Mouse (Mus musculus): ENCODE measurements around the gene Snrnp40.

Snrnp40 gene

DNA sequence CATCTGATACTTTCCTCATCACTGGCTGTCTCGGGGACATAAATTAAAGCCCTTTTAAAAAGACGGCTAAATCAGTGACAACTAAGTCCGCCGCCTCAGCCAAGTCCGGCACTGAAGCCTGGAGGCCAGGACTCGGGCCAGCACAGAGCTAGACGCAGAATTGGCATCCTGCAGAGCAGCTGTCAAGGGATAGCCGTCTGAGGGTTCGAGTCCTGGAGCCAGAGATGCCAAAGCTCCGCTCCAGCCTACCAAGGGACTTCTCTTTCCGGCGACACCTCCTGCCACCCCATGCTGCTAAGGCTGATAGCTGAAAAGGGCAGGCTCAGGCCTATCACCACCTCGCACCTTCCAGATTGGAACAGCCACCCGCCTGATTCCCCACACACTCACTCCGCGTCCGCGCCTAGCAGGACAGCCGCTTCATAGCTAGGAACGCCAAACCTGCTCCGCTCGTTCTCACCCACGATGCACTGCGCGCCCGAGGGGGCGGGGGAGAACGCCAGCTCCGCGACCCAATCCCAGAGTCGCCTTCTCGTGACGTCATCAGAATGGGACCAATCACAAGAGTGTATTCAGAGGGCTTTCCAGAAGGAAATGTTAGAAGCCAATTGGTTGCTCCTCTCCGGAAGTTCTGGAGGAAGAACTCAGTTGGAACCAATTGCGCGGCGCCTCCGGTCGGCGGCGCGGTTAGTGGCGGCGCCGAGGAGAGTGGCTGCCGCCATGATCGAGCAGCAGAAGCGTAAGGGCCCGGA lies at the start of gene Snrnp40, which contains the start of gene Zcchc17:
Gene Snrnp40, plus strand, starts transcription at position 647 of the 752 bp plus-strand sequence.
Gene Zcchc17, minus strand, starts transcription at position 458 of the 752 bp plus-strand sequence.
- under 1% methylated on average over 49 of the region's 49 CpGs for WGBS

DNA sequence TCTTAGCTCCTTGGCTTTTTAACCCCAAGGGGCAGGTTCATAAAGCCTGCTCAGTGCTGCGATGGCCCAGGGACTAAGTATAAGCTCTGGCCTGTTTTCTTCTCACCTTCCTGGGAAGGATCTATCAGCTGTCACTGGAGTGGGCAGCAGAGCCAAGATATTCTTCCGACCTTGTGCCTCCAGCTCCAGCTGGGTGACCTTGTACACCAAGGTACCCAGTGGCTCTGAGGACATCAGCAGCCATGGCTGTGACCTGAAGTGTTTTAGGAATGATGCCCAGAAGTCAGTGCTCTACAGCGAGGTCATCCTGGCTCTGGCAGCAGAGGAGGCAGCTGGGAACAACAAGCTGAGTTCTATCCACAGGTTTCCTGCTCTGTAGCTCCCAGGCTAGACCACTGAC lies 47.4 kb upstream of the Snrnp40 start:
- 79% methylated on average over 3 of the region's 3 CpGs for WGBS

- 93% methylated on average over 4 of the region's 4 CpGs for WGBS
Observed at GRCm38 (mm10) chr4:130313552-130313951, 46.4 kb upstream of the Snrnp40 start.

GRCm38 (mm10) chr4:130315771-130316527 lies 44.0 kb upstream of the Snrnp40 start:
- 71% methylated on average over 13 of the region's 13 CpGs for WGBS

GRCm38 (mm10) chr4:130316691-130317090 lies 43.2 kb upstream of the Snrnp40 start:
- WGBS = 73% methylated on average over 10 of the region's 10 CpGs

DNA sequence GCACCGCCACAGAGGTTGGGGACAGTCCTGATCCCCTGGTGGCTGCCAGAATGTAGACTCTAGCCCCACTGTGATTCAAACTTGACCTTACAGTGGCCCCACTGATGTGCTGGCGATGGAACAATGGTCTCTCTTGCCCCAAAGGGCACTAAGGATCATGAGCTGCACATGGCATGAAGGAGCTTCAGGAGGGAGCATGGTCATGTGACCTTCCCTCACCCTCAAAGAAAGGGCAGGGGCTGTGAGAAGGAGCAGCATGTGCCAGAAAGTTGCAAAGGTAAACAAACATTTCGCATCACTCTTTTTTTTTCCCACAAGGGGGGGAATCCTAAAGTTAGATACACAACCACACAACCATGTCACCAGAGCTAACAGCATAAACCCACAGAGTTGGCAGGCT lies 41.8 kb upstream of the Snrnp40 start:
- 70% methylated on average over 3 of the region's 3 CpGs for WGBS

DNA sequence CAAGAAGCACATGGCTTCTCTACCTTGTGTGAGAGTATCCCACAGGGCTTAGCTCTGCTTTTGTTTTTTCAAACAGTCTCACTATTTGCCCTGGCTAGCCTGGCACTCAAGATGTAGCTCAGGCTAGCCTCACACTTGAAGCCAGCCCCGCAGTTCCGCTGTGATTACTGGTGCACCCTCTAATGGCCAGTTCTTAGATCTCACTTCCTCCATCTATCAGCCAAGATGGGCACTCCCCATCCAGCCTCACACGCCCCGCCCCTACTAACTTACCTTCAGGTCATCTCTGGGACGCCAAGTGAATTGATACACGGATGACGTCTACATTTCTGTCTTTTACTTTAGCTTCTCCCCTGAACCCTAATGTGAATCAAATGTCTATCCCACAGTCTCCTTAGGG lies 40.4 kb upstream of the Snrnp40 start:
- WGBS = 91% methylated on average over 7 of the region's 7 CpGs

DNA sequence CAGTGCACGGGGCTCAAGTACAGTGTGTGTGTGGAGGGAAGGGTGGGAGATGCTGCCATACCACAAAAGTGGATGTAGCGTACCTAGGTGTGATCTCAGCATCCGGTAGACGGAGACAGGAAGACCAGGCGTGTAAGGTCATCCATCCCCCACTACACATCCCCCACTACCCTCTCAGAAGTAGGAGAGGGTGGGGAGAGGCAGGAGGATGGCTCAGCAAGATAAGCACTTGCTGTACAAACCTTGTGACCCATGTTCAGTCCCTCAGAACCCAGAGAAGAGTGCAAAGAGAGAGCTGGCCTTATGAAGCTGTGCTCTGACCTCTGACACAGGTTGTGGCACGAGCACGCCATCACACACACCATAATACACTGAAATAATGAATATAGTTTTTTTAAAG lies 38.3 kb upstream of the Snrnp40 start:
- 94% methylated on average over 7 of the region's 7 CpGs for WGBS

GRCm38 (mm10) chr4:130322567-130322966 lies 37.4 kb upstream of the Snrnp40 start:
- WGBS = 79% methylated on average over 7 of the region's 7 CpGs

- WGBS = 85% methylated on average over 1 of the region's 1 CpGs
Observed at GRCm38 (mm10) chr4:130323165-130323564, 36.8 kb upstream of the Snrnp40 start.

- WGBS = 17% methylated on average over 5 of the region's 5 CpGs
Observed at GRCm38 (mm10) chr4:130323607-130324006, 36.3 kb upstream of the Snrnp40 start.

- 96% methylated on average over 2 of the region's 2 CpGs for WGBS
Observed at GRCm38 (mm10) chr4:130325446-130325845, 34.5 kb upstream of the Snrnp40 start.

GRCm38 (mm10) chr4:130327366-130327765 lies 32.6 kb upstream of the Snrnp40 start:
- WGBS = 73% methylated on average over 9 of the region's 9 CpGs

GRCm38 (mm10) chr4:130335867-130336266 lies 24.1 kb upstream of the Snrnp40 start:
- 94% methylated on average over 5 of the region's 5 CpGs for WGBS

DNA sequence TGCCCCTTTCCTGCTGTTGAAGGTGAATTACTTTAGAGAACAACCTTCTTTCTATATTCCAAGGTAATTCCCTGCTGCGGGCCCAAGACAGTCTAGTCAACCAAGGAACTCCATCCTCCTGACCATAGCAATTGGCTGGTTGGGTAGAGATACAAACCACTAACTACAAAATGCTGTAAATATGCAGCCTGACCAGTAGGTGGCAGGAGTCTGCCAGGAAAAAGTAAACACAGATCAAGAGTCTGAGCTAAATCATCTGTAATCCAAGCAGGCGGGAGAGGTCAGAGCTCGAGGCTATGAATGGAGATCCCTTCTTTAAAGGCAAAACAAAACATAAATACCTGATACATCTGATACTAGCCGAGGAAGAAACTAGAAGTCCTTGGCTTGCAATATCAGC lies 18.2 kb upstream of the Snrnp40 start:
- WGBS = 27% methylated on average over 4 of the region's 4 CpGs

- WGBS = 94% methylated on average over 6 of the region's 6 CpGs
Observed at GRCm38 (mm10) chr4:130349666-130350065, 10.3 kb upstream of the Snrnp40 start.

DNA sequence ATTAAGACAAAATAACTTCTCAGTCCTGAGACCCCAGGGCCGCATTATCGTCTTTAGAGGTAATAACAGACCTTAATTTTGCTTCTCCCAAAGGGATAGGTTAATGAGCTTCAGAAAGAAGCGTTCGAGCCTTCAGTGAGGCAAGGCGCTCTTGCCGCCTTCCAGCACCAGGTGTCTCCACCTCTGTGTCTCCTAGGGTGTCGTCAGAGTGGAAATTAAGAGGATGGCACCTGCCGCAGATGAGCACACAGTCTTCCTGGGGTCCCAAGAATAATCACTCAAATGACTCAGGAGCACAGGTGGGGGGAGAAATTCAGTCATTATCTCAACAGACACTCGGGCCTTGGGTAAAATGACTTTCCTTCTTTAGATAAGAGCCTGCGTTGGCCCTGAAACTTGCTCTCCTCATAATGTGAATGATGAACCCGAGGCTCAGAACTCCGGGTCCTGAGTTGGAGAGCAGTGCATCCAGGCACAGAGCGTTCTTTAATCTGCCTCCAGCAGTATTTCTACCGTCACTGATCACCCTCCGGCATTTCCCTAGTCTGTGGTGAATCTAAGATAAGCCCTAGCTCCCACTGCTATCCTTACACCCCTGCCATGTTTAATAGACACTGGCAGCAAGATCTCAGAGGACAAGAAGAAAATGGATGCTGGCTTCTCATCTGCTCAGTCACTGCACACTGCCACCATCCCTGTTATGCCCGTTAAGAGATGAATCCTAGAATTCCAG lies 9.1 kb upstream of the Snrnp40 start:
- 91% methylated on average over 16 of the region's 16 CpGs for WGBS

GRCm38 (mm10) chr4:130352588-130352987 lies 7.3 kb upstream of the Snrnp40 start:
- 93% methylated on average over 7 of the region's 7 CpGs for WGBS

DNA sequence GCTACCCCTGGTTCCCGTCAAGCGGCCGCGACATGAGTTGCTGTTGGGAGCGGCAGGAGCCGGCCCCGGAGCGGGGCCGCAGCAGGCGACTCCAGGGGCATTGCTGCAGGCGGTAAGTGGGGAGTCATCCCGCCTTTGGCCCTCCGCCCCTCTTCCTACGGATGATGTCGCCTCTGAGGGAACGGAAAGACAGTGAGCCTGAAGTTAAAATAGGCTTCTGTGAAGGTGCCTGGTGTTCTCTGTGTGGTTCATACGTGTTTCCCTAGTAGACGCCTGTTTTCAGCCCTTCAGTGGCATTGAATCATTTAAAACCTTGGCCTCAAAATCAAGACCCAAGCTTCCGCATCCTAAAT lies 282 bp downstream of the Snrnp40 start:
- WGBS = under 1% methylated on average over 19 of the region's 19 CpGs

GRCm38 (mm10) chr4:130376675-130377074 lies 16.7 kb downstream of the Snrnp40 start:
- 84% methylated on average over 4 of the region's 4 CpGs for WGBS

DNA sequence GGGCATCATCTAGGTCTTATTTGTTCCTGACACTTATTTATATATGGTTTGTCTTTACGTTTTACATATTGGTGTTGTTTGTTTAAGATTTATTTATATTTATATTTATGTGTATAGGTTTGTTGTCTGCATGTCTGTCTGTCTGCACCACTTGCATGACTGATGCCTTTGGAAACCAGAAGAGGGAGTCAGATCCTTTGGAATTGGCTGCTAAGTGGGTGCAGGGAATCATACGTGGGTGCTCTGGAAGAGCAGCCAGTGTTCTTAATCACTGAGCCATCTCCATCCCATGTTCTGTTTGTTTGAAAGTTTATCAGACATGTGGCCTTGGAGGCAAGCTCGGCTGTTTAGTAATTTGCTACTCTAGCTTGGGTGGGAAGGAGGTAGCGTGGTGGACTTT lies 17.6 kb downstream of the Snrnp40 start:
- WGBS = 68% methylated on average over 4 of the region's 4 CpGs

- WGBS = 75% methylated on average over 2 of the region's 2 CpGs
Observed at GRCm38 (mm10) chr4:130379181-130379580, 19.2 kb downstream of the Snrnp40 start.

Measured in cerebral cortex, adult 2 months (tissue).